Mouse (Mus musculus): ENCODE data around the gene Skap1.
"Not testable (repeated sequence)": the region's sequence is repeated elsewhere in the genome, so short reads cannot be mapped to it uniquely, and the experiment has no call there.

The Skap1 gene

GRCm38 (mm10) chr11:96780306-96780705 is 315.9 kb downstream of the Skap1 start:
- no peak for DNase-seq (ENCODE audit: low spot score in 2 of 2)

DNA sequence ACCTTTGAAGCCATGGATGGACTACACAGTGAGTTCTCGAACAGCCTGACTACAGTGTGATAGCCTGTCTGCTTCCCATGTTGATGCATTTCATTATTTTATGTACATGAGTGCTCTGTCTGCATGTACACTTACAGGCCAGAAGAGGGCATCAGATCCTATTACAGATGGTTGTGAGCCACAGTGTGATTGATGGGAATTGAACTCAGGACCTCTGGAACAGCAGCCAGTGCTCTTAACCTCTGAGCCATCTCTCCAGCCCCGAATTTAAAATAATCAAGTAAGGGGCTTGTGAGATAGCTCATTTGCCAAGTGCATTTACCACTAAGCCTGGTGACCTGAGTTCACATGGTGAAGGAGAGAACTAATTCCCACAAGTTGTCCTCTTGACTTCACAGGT is 317.0 kb downstream of the Skap1 start:
- DNase-seq (ENCODE audit: low spot score in 2 of 2) = no peak

GRCm38 (mm10) chr11:96784847-96785246 is 320.5 kb downstream of the Skap1 start:
- not testable (repeated sequence) for DNase-seq (ENCODE audit: low spot score in 2 of 2)

DNA sequence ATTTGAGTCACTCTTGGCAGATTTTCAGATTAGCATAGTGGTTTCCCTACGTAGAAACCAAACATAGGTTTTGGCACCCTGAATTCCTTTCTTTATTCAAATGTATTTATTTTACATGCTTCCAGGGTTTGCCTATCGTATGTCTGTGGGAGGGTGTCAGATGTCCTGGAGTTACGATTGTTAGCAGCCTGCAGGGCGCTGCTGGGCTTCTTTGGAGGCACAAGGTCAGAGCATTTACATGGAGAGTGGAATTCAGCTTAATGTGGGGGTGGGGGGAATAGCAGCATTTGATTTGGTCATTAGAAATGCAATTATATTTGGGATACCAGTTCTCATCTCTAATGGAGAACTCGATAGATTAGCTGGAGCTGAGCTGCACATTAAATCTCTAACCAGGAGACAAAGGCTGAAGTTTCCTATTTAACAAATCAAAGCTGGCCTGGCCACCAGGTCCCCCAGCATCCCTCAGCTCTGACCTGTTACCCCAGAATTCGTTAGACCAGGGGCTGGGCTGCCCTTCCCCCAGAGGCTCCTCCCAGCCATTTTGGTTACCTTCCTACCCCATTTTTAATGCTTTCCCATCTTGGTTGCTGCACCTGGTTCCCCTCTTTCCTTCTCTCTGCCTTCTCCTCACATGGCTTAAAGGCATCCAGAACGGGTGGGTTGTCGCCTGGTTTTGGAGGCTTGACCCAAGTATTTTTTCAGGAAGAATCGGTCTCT is 322.5 kb downstream of the Skap1 start:
- no peak for DNase-seq (ENCODE audit: low spot score in 2 of 2)

- DNase-seq (ENCODE audit: low spot score in 2 of 2) = peak; percentile 92 to 93
Observed at GRCm38 (mm10) chr11:96788871-96789795, 324.7 kb downstream of the Skap1 start, which contains the start of gene Cbx1. Cbx1 (plus strand) TSS chr11:96789127.

DNA sequence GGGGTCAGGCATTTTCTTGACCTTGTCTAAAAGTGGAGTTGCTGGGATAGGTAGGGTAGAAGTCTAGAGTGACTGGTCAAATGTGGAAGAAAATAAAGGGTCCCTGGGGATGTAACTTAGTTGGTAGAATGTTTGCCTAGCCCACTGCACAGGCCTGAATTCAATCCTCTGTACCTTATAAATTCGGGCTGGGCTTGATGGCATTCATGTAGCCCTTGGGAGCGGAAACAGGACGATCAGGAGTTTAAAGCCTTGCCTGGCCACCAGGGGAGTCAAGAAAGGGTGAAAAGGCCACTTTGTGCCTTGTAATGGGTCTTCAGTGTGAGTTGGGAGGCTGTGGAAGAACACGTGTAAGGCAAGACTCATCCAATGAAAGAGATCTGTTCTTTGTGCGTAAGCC is 325.6 kb downstream of the Skap1 start:
- no peak for DNase-seq (ENCODE audit: low spot score in 2 of 2)

DNA sequence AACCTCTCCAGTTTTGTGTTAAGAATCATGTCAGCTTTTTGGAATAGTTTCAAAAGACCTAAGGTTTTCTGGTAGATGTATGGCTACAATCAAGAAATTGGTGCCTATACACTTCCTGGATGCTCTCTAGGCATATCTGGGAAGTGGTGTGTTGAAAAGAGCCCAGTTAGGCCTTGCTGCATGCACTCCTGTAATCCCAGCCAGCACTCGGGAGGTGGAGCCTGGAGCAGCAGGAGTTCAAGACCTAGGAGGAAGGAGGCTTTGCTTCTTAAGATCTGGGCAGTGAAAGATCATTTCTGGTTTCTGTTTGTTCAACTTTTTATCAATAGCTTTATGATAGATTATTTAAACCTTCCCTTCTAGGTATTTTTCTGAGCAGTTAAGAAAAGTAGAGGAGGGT is 326.3 kb downstream of the Skap1 start:
- no peak for DNase-seq (ENCODE audit: low spot score in 2 of 2)

GRCm38 (mm10) chr11:96795491-96795890 is 331.1 kb downstream of the Skap1 start:
- no peak for DNase-seq (ENCODE audit: low spot score in 2 of 2)

DNA sequence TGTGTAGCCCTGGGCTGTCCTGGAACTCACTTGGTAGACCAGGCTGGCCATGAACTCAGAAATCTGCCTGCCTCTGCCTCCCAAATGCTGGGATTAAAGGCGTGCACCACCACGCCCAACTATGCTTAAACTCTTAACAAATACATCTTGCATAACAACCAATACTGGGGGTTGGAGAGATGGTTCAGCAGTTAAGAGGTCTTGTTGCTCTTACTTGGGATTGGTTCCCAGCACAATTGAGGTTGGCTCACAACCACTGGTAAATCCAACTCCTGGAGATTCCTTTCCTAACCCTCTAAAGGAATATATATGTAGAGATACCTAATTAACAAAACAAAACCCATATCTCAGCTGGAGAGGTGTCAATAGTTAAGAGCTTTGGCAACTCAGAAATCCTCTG is 331.7 kb downstream of the Skap1 start:
- no peak for DNase-seq (ENCODE audit: low spot score in 2 of 2)

DNA sequence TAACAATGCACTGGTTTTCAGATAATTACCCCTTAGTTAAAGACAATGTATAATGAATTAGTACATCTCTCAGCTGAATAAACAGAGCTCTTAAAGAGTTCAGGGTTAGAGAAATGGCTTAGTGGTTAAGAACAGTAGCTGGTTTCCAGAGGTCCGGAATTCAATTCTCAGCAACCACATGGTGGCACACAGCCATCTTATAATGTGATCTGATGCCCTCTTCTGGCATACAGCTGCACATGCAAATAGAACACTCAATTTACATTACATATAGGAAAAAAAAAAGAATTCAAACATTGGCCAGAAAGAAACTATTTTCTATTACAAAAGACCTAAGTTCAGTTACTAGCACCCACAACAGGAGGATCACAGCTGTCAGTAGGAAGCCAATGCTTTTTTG is 332.2 kb downstream of the Skap1 start:
- no peak for DNase-seq (ENCODE audit: low spot score in 2 of 2)

DNA sequence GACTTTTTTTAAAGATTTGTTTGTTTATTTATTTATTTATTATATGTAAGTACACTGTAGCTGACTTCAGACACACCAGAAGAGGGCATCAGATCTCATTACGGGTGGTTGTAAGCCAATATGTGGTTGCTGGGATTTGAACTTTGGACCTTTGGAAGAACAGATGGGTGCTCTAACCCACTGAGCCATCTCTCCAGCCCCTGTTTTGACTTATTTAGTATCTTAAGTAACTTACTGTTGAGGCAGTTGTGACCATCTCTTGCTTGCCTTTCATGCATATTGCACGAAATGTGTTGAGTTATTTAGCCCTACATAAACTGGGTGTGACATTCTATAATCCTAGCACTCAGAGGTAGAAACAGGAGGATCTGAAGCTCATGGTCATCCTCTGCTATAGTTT is 335.1 kb downstream of the Skap1 start:
- DNase-seq (ENCODE audit: low spot score in 2 of 2) = no peak

DNA sequence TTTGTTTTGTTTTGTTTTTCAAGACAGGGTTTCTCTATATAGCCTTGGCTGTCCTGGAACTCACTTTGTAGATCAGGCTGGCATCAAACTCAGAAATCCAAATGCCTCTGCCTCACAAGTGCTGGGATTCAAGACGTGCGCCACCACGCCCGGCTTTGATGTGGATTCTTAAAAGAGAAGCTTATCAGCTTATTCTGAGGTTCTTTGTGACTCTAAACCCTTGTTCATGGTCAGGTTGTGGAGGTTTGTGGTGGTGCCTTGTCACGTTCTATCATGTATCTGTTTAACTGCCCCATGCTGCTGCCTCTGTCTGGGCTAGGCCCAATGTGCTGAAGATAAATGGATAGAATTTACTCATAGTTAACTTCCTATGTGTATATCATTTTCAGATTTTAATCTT is 341.2 kb downstream of the Skap1 start:
- DNase-seq (ENCODE audit: low spot score in 2 of 2) = no peak

GRCm38 (mm10) chr11:96808066-96808465 is 343.7 kb downstream of the Skap1 start:
- no peak for DNase-seq (ENCODE audit: low spot score in 2 of 2)

All from heart, adult 9 months (tissue).